Comparison of ENCODE assay signal across 8 mouse cellular contexts in the genomic region with DNA sequence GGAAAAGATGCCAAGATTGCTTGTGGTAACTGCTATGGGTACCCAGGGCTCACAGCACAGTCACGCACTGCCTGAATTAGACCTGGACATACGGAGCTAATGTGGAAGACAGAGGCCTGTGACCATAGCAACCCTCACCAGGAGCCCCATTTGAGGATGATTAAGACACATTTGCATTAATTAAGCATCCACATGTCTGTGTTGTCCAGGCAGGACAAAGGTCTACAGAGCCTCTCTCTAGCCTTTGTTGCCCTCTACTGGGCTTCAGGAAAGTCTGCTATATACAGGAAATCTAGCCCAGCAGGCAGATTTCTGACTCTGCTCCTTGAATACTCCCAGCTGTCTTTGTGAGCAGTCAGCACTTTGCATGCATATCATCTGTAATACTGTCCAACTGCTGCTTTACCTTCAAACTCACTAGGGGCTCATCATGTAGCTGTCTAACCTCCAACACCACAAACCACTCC.
DNase-seq lines count a peak whose midpoint lies in the region; ATAC-seq and TF ChIP-seq lines count a peak whose summit lies in the region.

No protein-coding gene starts in this region.

- no peaks in the 10 kb centered on the region for H3K27me3 ChIP-seq in embryonic facial prominence, embryonic 12.5 days
- no peaks in the 10 kb centered on the region for H3K27me3 ChIP-seq in neural tube, embryonic 14.5 days (ENCODE audit: control insufficient read depth, insufficient read depth, low read length)

- no peak overlapping the region for H3K4me3 ChIP-seq in layer of hippocampus, adult 2 months
- no peak overlapping the region for H3K4me3 ChIP-seq in embryonic facial prominence, embryonic 12.5 days
- H3K4me3 ChIP-seq in neural tube, embryonic 14.5 days (ENCODE audit: low read depth, low read length): no peak overlapping the region

- TF ChIP-seq CTCF in layer of hippocampus, adult 2 months (conservative IDR thresholded peaks at IDR 0.05): peak; percentile 84

- no peak overlapping the region for H3K4me2 ChIP-seq in embryonic facial prominence, embryonic 12.5 days (replicated peaks)
- H3K4me2 ChIP-seq in neural tube, embryonic 14.5 days (ENCODE audit: low read depth, low read length): no peak overlapping the region

- ATAC-seq in embryonic facial prominence, embryonic 12.5 days (ENCODE audit: insufficient number of reproducible peaks, insufficient read depth, low FRiP score, low TSS enrichment): peak; percentile 52; the same call in 1 of the 2 replicates
- peak; percentile 98 for ATAC-seq in neural tube, embryonic 14.5 days (ENCODE audit: low read depth)
- no peak for ATAC-seq in monocyte, adult 5-6 weeks (replicated peaks; ENCODE audit: insufficient number of reproducible peaks, low FRiP score, low TSS enrichment, poor library complexity, severe bottlenecking)

- 18% methylated on average over 2 of the region's 2 CpGs for WGBS in embryonic facial prominence, embryonic 12.5 days
- WGBS in neural tube, embryonic 14.5 days: 2% methylated on average over 2 of the region's 2 CpGs

- H3K36me3 ChIP-seq in embryonic facial prominence, embryonic 12.5 days: no peaks in the 10 kb centered on the region
- H3K36me3 ChIP-seq in neural tube, embryonic 14.5 days (ENCODE audit: control insufficient read depth, insufficient read depth, low read length): no peaks in the 10 kb centered on the region

- DNase-seq in layer of hippocampus, adult 2 months (ENCODE audit: low spot score in 2 of 2): peak; percentile 16 to 28
- DNase-seq in layer of hippocampus, adult 9-11 months: no peak
- peak; percentile 71 for DNase-seq in brain, adult 2 months (ENCODE audit: low read depth, low spot score)
- peak; percentile 3 for DNase-seq in kidney, postnatal 14 days
- DNase-seq in ovary, postnatal 14 days (ENCODE audit: low spot score): no peak

- no peak overlapping the region for H3K9ac ChIP-seq in embryonic facial prominence, embryonic 12.5 days
- H3K9ac ChIP-seq in neural tube, embryonic 14.5 days (replicated peaks; ENCODE audit: low read depth, low read length): no peak overlapping the region

- H3K27ac ChIP-seq in layer of hippocampus, adult 2 months: no peak overlapping the region
- no peak overlapping the region for H3K27ac ChIP-seq in embryonic facial prominence, embryonic 12.5 days
- H3K27ac ChIP-seq in neural tube, embryonic 14.5 days (ENCODE audit: low read depth, low read length): no peak overlapping the region

- H3K4me1 ChIP-seq in embryonic facial prominence, embryonic 12.5 days: no peaks in the 10 kb centered on the region
- peaks cover 5% of the 10 kb centered on the region; the same call in 1 of the 2 replicates for H3K4me1 ChIP-seq in neural tube, embryonic 14.5 days (ENCODE audit: control insufficient read depth, insufficient read depth, low read length)

- H3K9me3 ChIP-seq in embryonic facial prominence, embryonic 12.5 days: no peaks in the 10 kb centered on the region
- no peaks in the 10 kb centered on the region for H3K9me3 ChIP-seq in neural tube, embryonic 14.5 days (ENCODE audit: control insufficient read depth, low read length)

Comparison
In these comparisons a context has a peak if more than half of its experiments do, and no peak if none do; other contexts are left out.
1. DNase-seq: peak in layer of hippocampus, adult 2 months (2 of 2), brain, adult 2 months (single experiment) and kidney, postnatal 14 days (single experiment); none in layer of hippocampus, adult 9-11 months (single experiment) and ovary, postnatal 14 days (single experiment).